Mouse (Mus musculus): ENCODE measurements around the gene Etv6. TPM values are rescaled to one million over a fixed set of nuclear protein-coding genes. Genes with fewer than 3 reads are reported as not detected.

Etv6 gene
- total RNA-seq, 2 experiments from 2014 or later = 15.5 to 21.9 TPM

DNA sequence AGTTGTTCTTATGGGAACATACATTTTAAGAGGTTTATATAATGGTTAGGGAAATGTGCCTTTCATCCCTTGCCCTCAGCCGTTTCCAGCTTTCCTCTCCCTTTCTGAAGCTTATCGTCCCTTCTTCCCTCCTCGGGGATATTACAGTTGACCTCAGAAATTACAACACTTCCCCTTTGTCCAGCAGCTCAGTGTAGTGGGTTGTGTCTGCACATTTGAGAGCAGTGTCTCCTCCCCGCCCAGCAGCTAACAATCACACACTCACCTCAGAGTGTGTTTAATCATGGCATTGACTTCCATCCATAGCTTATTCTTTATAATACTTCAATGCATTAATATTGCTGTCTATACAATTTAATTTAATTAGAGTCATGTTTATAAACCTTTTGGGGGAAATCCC lies 98.3 kb downstream of the Etv6 start:
- no peak for DNase-seq
- intact Hi-C loops (cut with DNase I) = no loop called here

DNA sequence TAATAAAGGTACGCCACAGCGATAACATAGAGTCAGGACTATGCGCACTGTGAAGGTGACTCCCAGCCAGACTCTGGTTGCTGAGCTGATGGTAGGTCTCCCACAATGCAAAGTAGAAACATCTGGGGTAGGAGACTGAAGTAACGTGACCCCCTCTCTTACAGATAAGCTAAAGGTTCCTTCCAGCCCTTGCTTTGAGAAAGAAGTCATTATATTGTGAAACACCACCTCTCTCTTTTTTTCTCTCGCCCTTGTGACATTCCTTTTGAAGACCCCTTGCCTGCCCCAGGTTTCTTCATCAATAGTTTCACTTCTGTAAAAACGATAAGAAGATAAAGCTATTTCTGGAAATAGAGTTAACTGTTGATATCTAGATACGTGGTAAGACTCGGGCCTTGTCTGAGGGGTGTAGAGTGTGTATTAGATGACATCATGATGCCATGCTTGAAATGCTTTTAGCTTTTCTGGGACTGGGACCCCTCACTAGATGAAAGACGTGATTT lies 99.4 kb downstream of the Etv6 start:
- intact Hi-C loops (cut with DNase I) = no loop called here
- no peak for DNase-seq

DNA sequence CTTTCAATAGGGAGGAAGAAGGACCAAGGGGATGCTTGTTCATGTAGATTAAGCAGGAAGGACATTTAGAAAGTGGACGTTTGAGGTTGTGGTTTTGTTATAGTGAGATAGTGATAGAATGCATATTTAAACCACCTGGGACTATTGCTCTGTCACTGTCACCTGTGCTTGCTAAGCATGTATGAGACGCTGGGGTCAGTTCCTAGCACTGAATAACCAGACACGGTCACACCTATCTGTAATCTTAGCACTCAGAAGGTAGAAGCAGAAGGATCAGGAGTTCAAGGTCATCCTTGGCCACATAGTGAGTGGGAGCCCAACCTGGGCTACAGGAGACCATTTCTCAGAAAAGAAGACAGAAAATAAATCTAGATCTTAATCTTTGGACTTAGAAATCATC lies 100.8 kb downstream of the Etv6 start:
- intact Hi-C loops (cut with DNase I) = no loop called here
- no peak for DNase-seq

GRCm38 (mm10) chr6:134139359-134139758 lies 103.9 kb downstream of the Etv6 start:
- intact Hi-C loops (cut with DNase I) = no loop called here
- no peak for DNase-seq

DNA sequence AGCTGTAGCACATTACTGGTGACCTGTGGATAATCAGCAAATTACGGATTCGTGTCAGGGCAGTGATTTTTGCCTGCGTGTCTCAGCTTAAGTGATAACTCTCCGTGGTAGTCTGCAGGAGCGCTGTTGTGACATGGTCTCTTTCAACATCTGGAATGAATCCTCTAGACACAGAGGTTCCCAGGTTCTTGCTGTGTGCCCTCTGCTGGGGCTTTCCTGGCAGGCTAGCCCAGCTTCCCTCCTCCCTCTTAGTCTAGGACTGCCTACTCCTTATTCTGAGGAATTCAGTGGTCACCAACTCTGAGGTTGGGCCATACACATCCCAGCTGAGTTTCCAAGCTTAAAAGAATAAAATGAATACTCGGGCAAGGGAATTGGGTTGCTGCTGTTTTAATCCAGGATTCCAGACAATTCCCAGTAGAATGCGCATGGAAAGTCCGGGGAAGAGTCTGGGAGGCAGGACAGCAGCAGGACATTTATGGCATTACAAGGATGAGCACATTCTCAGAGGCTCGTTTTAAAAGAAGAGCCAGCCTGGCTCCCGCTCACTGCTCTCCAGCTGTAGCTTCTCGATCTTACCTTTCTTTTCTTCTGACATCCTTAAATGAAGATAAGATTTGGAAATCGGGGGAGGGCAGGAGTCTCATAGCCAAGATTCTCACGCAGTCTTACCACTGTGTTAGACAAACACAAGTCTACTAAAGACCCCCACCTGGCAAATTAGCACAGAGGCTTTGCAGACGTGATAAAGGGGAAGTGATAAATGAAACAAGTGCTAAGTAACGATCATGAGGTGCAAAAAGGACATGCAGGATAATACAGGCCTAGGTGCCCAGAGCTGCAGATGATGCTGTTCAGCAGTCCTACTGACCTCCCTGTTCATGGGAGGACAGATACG lies 105.5 kb downstream of the Etv6 start:
- intact Hi-C loops (cut with DNase I) = loop anchor here (5.0 kb wide), 1 partner anchor 101 kb away; no protein-coding TSS in a partner anchor
- DNase-seq = peak in 1 of 2 experiments; percentile 42

DNA sequence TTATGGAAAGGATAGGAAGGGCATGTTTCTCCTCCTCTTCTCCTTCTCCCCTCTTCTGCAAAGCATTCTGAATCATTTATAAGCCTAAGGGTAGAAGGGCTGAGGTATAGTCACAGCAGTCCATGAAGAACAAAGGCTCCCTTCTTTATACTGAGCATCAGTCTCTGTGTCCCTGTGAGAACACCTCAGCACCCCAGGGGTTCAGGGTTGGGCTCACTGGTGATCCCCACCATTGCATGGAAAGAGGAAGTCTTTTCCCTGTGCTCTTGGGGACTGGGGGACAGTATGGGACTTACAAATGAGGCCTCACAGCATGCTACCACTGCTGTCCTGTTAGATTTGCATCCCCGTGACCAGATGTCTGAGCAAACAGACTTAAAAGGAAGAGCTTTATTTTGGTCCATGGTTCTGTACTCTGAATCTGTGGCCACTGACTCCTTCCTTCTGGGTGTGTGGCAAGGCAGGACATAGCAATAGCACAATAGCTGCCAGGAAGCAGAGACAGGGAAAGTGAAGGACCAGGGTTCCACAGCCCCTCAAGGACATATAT lies 106.2 kb downstream of the Etv6 start:
- intact Hi-C loops (cut with DNase I) = loop anchor here (5.0 kb wide), 1 partner anchor 101 kb away; no protein-coding TSS in a partner anchor
- DNase-seq = no peak

DNA sequence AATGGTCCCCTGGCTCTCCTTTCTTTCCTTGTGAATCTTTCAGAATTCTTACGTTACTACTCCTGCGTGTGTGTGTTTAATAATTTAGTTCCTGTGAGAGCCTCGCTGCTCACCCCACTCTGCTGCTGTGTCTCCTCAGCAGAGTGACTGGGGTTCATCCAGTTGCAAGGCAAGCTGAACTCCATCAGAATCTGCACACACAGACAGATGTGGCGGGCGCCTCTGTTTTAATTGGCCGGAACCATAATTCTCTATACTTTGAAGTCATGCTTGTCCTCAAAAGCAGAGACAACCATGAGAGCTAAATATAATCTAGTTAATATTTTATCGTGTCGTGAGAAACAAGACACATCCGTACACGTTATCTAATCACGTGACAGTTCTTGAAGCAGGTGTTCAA lies 107.2 kb downstream of the Etv6 start:
- DNase-seq = no peak
- intact Hi-C loops (cut with DNase I) = loop anchor here (5.0 kb wide), 1 partner anchor 100 kb away; no protein-coding TSS in a partner anchor

GRCm38 (mm10) chr6:134143649-134144097 lies 108.2 kb downstream of the Etv6 start:
- peak; percentile 68 to 69 for DNase-seq
- intact Hi-C loops (cut with DNase I) = loop anchor here (2.0 to 5.0 kb wide), 2 partner anchors 99 to 107 kb away; no protein-coding TSS in a partner anchor

DNA sequence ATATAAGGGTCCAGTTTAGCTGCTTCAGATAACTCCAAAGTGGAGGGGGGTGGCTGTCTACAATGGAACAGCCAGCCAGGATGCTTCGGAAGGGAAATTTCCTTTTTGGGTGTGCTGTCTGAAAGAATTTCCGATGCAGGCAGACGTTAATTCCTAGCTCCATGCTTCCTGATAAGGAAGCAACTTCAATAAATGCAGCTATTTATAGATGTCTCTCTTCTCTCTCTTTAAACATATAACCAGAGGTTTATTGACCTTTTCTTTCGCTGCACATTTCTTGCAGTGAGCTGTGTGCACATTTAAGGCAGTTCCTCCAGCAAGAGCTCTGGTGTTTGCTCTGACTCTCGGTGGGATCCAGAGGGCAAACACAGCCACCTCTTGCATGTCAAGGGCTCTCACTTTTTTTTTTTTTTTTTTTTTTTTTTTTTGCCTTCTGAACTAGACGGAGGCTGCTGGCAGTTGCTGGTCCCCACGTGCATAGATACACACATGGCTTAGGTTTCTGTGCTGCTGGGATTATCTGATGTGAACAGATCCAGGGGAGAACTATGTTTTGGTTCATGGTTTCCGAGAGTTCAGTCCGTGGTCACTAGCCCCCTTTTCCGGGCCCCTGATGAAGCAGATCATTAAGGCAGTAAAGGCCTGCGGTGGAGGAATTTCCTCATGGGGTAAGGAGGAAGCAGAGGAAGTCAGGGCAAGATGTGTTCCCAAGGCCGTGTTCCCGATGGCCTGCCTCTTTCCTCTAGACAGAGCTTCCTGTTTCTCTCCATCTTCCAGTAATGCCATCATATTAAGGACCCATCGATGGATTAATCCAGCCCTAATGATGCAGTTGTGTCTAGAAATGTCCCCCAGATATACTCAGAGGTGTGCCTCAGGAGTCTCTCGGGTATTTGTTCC lies 109.0 kb downstream of the Etv6 start:
- intact Hi-C loops (cut with DNase I) = loop anchor here (2.0 to 5.0 kb wide), 2 partner anchors 98 to 108 kb away; no protein-coding TSS in a partner anchor
- no peak for DNase-seq

DNA sequence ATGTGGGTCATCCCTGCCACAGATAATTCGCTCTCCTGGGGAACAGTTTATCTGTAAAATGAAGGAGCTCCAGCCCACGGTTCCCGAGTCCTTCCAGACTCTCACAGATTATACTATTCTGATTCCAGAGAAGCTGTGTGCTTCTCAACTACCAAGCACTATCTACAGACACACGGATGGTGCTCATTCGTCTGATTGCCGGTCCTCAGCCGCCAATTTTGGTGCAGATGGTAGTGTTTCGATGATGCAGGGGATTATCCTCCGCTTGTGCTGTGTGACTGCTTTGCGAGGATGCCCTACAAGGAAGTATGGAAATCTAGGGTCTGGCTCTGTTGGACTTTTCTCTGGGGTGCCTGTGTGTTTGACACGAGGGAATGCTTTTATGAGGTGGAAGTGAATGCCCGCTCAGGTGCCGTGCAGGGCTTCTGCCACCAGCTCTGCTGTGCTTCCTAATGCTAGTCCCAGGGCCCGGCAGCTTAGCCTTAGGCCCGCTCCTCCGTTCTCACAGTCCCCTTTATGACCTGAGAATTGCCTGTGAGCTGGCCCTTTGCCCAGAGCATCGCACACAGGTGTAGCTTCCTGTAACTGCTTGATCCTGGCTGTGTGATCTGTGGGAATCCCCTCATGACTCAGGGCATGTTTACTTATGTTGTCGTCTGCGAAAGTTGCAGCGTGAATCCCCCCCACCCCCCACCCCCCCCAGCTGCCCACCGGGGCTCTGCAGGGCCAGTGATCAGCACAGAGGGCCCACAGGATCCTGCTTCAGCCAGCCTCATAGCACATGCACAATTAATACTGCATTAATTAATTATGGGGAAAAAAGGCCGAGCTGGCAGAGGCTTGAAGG lies 112.3 kb downstream of the Etv6 start:
- intact Hi-C loops (cut with DNase I) = no loop called here
- DNase-seq = no peak

GRCm38 (mm10) chr6:134148443-134148942 lies 113.0 kb downstream of the Etv6 start:
- intact Hi-C loops (cut with DNase I) = no loop called here
- no peak for DNase-seq

GRCm38 (mm10) chr6:134149606-134150005 lies 114.1 kb downstream of the Etv6 start:
- no peak for DNase-seq
- intact Hi-C loops (cut with DNase I) = loop anchor here (5.0 kb wide), 1 partner anchor 187 kb away; no protein-coding TSS in a partner anchor

DNA sequence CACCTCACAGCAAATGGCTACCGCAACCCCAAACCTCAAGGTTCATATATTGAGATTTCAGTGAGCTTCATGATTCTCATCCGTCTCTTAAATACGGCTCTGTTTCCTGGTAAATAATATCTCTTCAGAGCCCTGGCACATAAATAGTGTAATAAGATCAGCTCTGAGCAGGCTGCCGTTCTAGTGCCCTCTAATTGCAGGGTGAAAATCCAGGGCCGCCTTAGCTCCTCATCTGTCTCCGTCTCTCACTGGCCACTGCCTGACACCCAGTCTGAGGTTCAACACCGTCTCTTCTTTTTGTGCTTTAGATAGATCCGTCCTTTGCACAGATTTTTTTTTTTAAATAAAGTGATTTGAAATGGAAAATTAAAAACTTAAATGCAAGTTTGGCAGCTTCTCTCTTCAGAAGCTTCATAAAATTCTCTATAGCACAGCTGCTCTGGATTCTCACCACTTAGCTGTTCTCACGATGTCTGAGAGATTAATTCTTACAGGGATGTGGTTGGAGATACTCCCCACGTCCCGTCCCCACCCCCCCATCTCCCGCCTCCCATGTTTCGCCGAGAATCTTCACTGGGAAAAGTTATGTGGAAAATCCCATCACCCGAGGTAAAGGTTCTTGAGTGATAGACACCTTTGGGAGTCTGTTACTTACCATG lies 115.7 kb downstream of the Etv6 start:
- intact Hi-C loops (cut with DNase I) = loop anchor here (5.0 kb wide), 1 partner anchor 189 kb away; no protein-coding TSS in a partner anchor
- DNase-seq = no peak

- intact Hi-C loops (cut with DNase I) = loop anchor here (5.0 kb wide), 1 partner anchor 190 kb away; no protein-coding TSS in a partner anchor
- peak; percentile 69 to 71 for DNase-seq
Observed at GRCm38 (mm10) chr6:134151853-134152505, 116.5 kb downstream of the Etv6 start.

GRCm38 (mm10) chr6:134152539-134152938 lies 117.0 kb downstream of the Etv6 start:
- DNase-seq = no peak
- intact Hi-C loops (cut with DNase I) = loop anchor here (5.0 kb wide), 1 partner anchor 190 kb away; no protein-coding TSS in a partner anchor

DNA sequence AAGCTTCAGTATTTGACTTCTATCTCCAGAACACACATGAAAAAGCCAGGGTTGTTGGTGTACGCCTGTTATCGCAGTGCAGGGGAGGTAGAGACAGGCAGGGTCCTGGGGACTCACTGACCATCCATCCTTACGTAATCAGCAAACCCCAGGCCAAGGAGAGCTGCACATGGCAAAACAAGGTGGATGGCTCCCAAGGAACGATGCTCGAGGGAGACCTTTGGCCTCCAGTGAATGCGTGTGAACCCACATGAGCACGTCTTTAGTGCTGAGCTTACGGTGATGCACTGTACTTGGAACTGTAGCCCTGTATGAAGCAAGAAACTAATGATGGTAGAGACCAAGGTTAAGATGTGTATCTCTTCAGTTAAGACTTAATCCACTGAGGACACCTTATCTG lies 119.2 kb downstream of the Etv6 start:
- DNase-seq = no peak
- intact Hi-C loops (cut with DNase I) = loop anchor here (5.0 kb wide), 1 partner anchor 192 kb away; no protein-coding TSS in a partner anchor

- intact Hi-C loops (cut with DNase I) = loop anchor here (1.0 kb wide), 1 partner anchor 30 kb away; no protein-coding TSS in a partner anchor
- no peak for DNase-seq
Observed at GRCm38 (mm10) chr6:134155900-134156623, 120.6 kb downstream of the Etv6 start.

Measured in heart, postnatal 10 days (tissue).